Mouse (Mus musculus) heart, adult 2 months (tissue): ENCODE results near the gene Tcf19. TPM values are rescaled to one million over a fixed set of nuclear protein-coding genes. Genes with fewer than 3 reads are reported as not detected.
"Not testable (repeated sequence)": the region's sequence is repeated elsewhere in the genome, so short reads cannot be mapped to it uniquely, and the experiment has no call there.

Experiments used
- DNase-seq, 2 experiments: peaks; one replicate each; pipeline ENCODE4 v3.0.0; 2021
- H3K27ac ChIP-seq: fragments of 200-600 bp; 2 replicates; pipeline ENCODE4 v1.8.1; 2022
- H3K27me3 ChIP-seq: fragments of 200-500 bp; 2 replicates; pipeline ENCODE4 v1.6.1; 2012; ENCODE audit warnings: mild to moderate bottlenecking, low read length, inconsistent platforms, mixed read lengths; ENCODE audit not compliant: control insufficient read depth, insufficient read depth
- H3K36me3 ChIP-seq: fragments of 200-500 bp; 2 replicates; pipeline ENCODE4 v1.6.1; 2012; ENCODE audit warnings: low read length, inconsistent platforms; ENCODE audit not compliant: control insufficient read depth, insufficient read depth
- H3K4me1 ChIP-seq: fragments of 200-500 bp; 2 replicates; pipeline ENCODE4 v1.6.1; 2011; ENCODE audit warnings: low read length; ENCODE audit not compliant: control insufficient read depth, insufficient read depth
- H3K4me3 ChIP-seq: fragments of 200-600 bp; 2 replicates; pipeline ENCODE4 v1.8.1; 2022
- H3K79me2 ChIP-seq: fragments of 200-500 bp; replicated peaks from 2 replicates; pipeline ENCODE4 v1.6.1; 2012; ENCODE audit warnings: mild to moderate bottlenecking, inconsistent platforms, low read length, moderate library complexity, mixed read lengths; ENCODE audit not compliant: control insufficient read depth, insufficient read depth
- H3K9ac ChIP-seq: fragments of 200-500 bp; 2 replicates; pipeline ENCODE4 v1.6.1; 2012; ENCODE audit warnings: low read depth, mild to moderate bottlenecking, control low read depth, inconsistent platforms, low read length, mixed read lengths
- CTCF ChIP-seq: fragments of 200-600 bp; IDR thresholded peaks from 2 replicates; pipeline ENCODE4 v1.8.1; 2022; ENCODE audit warnings: antibody characterized with exemption, mild to moderate bottlenecking, moderate library complexity
- EP300 ChIP-seq: fragments of 200-500 bp; IDR thresholded peaks from 2 replicates; pipeline ENCODE4 v1.6.1; 2011; ENCODE audit warnings: low read depth, low read length, control low read depth; ENCODE audit not compliant: insufficient read depth
- POLR2A ChIP-seq: fragments of 200-500 bp; IDR thresholded peaks from 2 replicates; pipeline ENCODE4 v1.6.1; 2011; ENCODE audit warnings: mild to moderate bottlenecking, low read depth, low read length, control low read depth; ENCODE audit not compliant: insufficient read depth
- WGBS: fragments of 180-500 bp; shearing (Covaris S2); methylation state at CpG from one replicate; pipeline ENCODE4 v1.1.7; 2018; 5-methylcytosine and 5-hydroxymethylcytosine counted together
- intact Hi-C: fragments of 180-260 bp; cut with DNase I; formaldehyde crosslinking; loops from one replicate; pipeline ENCODE4 v1.15.1; 2025
- polyA plus RNA-seq: library from polyadenylated mRNA; depleted of rRNA; stranded (reverse); fragments of >200 nt; gene quantifications from 2 replicates; pipeline ENCODE4 v1.2.3, GENCODE M21; 2012
- total RNA-seq, 2 experiments: library from RNA; stranded (reverse); gene quantifications; 2 replicates each; pipeline ENCODE4 v1.2.3; 2021

Tcf19 gene
- total and polyA plus RNA-seq, 3 experiments, result 2.0 to 3.0 (median 2.4) TPM

DNA sequence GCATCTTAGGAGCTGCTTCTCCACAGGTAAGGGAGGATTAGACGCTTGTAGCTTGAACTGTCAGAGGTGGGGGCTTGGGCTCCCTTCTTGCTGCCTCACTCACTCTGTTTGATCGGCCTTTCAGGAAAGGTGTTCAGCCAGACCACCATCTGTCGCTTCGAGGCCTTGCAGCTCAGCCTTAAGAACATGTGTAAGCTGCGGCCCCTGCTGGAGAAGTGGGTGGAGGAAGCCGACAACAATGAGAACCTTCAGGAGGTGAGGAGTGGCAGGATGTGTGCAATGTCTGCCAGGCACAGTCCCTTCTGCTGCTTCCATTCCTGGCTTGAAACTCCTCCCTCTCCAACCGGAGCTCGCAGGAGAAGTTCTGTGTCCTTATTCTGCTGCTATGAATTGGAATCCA is 7.3 kb downstream of the Tcf19 start:
- WGBS, result 19% methylated on average over 8 of the region's 8 CpGs
- DNase-seq, result peak in 1 of 2 experiments; percentile 20
- H3K27ac ChIP-seq, result no peak overlapping the region
- H3K79me2 ChIP-seq, result no peaks in the 10 kb centered on the region
- no peaks in the 10 kb centered on the region for H3K36me3 ChIP-seq
- H3K4me3 ChIP-seq, result no peak overlapping the region
- no peaks in the 10 kb centered on the region for H3K4me1 ChIP-seq
- TF ChIP-seq POLR2A, result no peak
- TF ChIP-seq CTCF, result peak; percentile 56
- H3K27me3 ChIP-seq, result no peaks in the 10 kb centered on the region
- intact Hi-C loops, result no loop called here
- no peak overlapping the region for H3K9ac ChIP-seq

DNA sequence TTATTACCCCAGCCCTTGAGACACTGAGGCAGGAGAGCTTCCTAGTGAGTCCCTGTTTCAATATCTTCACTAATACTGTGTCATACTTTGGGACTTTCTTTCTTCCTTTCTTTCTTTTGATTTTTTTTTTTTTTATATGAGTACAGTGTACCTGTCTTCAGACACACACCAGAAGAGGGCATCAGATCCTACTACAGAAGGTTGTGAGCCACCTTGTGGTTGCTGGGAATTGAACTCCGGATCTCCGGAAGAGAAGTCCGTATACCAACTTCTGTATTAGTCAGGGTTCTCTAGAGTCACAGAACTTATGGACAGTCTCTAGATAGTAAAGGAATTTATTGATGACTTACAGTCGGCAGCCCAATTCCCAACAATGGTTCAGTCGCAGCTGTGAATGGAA is 8.3 kb downstream of the Tcf19 start:
- H3K9ac ChIP-seq, DNase-seq, H3K4me3 ChIP-seq, H3K79me2 ChIP-seq, H3K4me1 ChIP-seq, H3K27ac ChIP-seq, H3K27me3 ChIP-seq, intact Hi-C loops, H3K36me3 ChIP-seq: not testable (repeated sequence)
- 66% methylated on average over 5 of the region's 5 CpGs for WGBS

DNA sequence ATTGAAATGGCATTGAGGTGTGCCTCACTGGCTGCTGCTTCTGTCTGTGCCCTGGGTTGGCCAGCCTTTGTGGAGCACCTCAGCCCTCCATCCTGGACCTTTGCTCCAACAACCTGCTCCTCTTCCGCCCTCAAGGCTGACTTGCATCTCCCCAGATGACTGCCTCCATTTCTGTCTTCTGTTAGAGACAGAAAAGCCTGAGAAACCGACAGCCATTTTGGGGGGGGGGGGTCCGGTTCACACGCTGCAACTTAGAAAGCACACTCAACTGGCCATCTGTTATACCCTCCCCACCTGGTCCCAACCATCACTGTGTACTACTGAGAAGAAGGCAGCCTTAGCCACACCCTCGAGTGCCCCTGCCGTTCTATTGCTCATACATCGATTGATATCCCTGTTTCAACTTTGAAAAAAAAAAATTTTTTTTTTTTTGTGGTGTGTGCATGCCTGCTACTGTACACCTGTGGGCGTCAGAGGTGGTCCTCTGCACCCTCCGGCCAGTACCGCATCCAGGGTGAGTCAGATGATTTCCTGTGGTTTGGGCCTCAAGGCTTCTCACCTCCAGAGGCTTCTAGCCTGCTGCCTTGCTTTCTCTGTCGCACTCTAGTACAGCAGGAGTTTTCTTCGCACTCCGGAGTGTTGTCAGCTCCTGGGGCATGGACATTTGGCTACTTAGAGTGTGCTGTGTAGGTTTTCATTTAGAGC is 8.9 kb downstream of the Tcf19 start:
- Histone ChIP-seq H3K27me3 (no peaks in the 10 kb centered on the region), H3K9ac (no peak overlapping the region), H3K36me3 (no peaks in the 10 kb centered on the region), H3K4me3 (no peak overlapping the region), H3K4me1 (no peaks in the 10 kb centered on the region), H3K27ac (no peak overlapping the region), H3K79me2 (no peaks in the 10 kb centered on the region)
- intact Hi-C loops, result no loop called here
- no peak for DNase-seq
- no peak for TF ChIP-seq CTCF
- TF ChIP-seq EP300, result no peak
- TF ChIP-seq POLR2A, result no peak
- WGBS, result 40% methylated on average over 13 of the region's 13 CpGs

DNA sequence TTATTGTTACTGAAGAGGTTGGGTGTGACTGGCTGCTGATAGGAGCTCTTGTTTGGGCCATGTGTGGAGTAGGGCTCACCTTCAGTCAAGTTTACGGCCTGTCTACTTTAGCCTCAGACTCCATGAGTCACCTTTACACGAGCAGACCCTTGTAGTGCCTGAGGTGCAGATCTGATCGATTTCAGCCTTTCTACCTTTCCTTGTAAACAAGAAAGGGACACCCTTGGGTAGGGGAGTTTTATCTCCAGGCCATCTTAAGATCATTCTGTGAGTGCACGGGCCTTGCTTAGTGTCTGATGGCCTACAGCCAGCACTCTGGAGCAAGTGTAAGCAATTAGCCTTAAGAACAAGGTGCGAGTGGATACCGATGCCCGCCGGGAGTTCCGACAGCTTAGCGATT is 9.7 kb downstream of the Tcf19 start:
- no peak for TF ChIP-seq POLR2A
- no peak for TF ChIP-seq EP300
- no peak for TF ChIP-seq CTCF
- Histone ChIP-seq H3K27ac (no peak overlapping the region), H3K4me1 (no peaks in the 10 kb centered on the region), H3K27me3 (no peaks in the 10 kb centered on the region), H3K36me3 (no peaks in the 10 kb centered on the region), H3K9ac (no peak overlapping the region), H3K4me3 (no peak overlapping the region), H3K79me2 (no peaks in the 10 kb centered on the region)
- intact Hi-C loops, result no loop called here
- DNase-seq, result no peak
- 39% methylated on average over 10 of the region's 10 CpGs for WGBS

DNA sequence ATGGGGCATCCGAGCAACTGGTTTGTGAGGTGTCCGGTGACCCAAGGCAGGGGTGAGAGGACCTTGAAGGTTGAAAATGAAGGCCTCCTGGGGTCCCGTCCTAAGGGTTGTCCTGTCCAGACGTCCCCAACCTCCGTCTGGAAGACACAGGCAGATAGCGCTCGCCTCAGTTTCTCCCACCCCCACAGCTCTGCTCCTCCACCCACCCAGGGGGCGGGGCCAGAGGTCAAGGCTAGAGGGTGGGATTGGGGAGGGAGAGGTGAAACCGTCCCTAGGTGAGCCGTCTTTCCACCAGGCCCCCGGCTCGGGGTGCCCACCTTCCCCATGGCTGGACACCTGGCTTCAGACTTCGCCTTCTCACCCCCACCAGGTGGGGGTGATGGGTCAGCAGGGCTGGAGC is 10.8 kb downstream of the Tcf19 start, which contains the start of gene Pou5f1:
Gene Pou5f1 (plus strand): TSS at position 243 of the 400 bp plus-strand sequence.
- H3K4me3 ChIP-seq, result no peak within 1 kb of the TSS
- intact Hi-C loops, result no loop called here
- TF ChIP-seq POLR2A (no peak), EP300 (no peak), CTCF (no peak)
- no peak for DNase-seq
- H3K27ac ChIP-seq, result no peak within 1 kb of the TSS
- no peaks in the 10 kb centered on the region for H3K4me1 ChIP-seq
- H3K79me2 ChIP-seq, result no peaks in the 10 kb centered on the region
- H3K27me3 ChIP-seq, result no peaks in the 10 kb centered on the region
- WGBS, result 56% methylated on average over 13 of the region's 13 CpGs
- no peak within 1 kb of the TSS for H3K9ac ChIP-seq
- H3K36me3 ChIP-seq, result no peaks in the 10 kb centered on the region

DNA sequence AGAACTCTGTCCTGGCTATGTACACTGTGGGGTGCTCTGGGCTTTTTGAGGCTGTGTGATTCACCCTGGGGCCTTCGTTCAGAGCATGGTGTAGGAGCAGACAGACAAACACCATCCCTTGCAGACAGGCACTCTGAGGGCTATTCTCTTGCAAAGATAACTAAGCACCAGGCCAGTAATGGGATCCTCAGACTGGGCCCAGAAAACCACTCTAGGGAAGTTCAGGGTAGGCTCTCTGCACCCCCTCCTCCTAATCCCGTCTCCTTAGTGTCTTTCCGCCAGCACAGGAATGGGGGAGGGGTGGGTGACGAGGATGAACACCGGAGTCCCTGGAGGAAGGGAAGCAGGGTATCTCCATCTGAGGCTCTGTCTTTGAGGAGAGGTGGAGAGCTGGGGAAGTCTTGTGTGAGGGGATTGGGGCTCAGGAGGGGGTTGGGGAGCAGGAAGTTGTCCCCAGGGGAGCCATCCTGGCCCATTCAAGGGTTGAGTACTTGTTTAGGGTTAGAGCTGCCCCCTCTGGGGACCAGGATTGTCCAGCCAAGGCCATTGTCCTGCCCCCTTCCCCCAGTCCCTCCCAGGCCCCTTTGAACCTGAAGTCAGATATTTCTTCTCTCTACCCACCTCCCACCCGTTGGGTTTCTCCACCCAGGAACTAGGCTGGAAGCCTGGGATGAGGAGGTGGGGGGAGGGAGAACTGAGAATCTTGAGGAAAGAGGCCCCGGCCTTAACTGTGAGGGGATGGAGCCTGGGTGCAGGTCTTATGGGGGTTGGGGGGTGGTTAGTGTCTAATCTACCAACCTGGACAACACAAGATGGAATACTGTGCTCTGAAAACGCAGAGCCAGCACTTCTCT is 11.8 kb downstream of the Tcf19 start:
- Histone ChIP-seq H3K9ac (no peak overlapping the region), H3K36me3 (no peaks in the 10 kb centered on the region), H3K27me3 (no peaks in the 10 kb centered on the region), H3K27ac (no peak overlapping the region), H3K79me2 (no peaks in the 10 kb centered on the region), H3K4me3 (no peak overlapping the region), H3K4me1 (no peaks in the 10 kb centered on the region)
- DNase-seq, result no peak
- no peak for TF ChIP-seq POLR2A
- TF ChIP-seq EP300, result no peak
- TF ChIP-seq CTCF, result no peak
- intact Hi-C loops, result no loop called here
- 34% methylated on average over 8 of the region's 8 CpGs for WGBS
